Mouse (Mus musculus): Measurements from ENCODE around the gene Coil. TPM values are rescaled to one million over a fixed set of nuclear protein-coding genes. Genes with fewer than 3 reads are reported as not detected.

Coil gene
- polyA plus RNA-seq, 1 experiment = 14.7 TPM

DNA sequence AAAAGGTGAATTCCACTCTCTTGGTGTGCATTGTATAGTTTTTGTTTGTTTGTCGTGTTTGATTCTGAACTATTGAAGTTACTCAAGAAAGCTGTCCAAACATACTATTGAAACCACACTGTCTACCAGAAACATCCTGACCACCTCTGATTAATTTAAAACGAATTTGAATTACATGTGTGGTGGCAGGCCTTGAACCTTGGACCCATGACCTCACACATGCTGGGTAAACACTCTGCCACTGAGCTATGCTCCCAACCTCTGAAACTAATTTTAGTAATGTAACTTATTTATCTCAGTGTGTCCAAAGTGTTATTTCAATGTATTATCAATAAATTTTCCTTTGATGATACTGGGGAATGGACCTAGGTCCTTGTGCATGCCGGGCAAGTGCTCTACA, 37.5 kb downstream of the Coil start:
- H3K27me3 ChIP-seq (ENCODE audit: control insufficient read depth, insufficient read depth, low read length) = no peaks in the 10 kb centered on the region
- no peak for DNase-seq
- TF ChIP-seq POLR2A (IDR thresholded peaks at IDR 0.05; ENCODE audit: control insufficient read depth, extremely low read depth, insufficient read depth, low read length, poor library complexity) (no peak), CTCF (IDR thresholded peaks at IDR 0.05; ENCODE audit: borderline replicate concordance, control insufficient read depth, extremely low read depth, insufficient read depth, low read length, poor library complexity) (no peak)
- H3K4me3 ChIP-seq (ENCODE audit: control insufficient read depth, insufficient read depth, low read length) = no peak overlapping the region
- peaks cover 65% of the 10 kb centered on the region for H3K36me3 ChIP-seq (ENCODE audit: control insufficient read depth, insufficient read depth, low read length)
- no peak overlapping the region for H3K27ac ChIP-seq (ENCODE audit: control insufficient read depth, insufficient read depth, low read length)
- 94% methylated on average over 3 of the region's 3 CpGs for WGBS
- H3K4me1 ChIP-seq (replicated peaks; ENCODE audit: control insufficient read depth, insufficient read depth, low read length) = peaks cover 15% of the 10 kb centered on the region

DNA sequence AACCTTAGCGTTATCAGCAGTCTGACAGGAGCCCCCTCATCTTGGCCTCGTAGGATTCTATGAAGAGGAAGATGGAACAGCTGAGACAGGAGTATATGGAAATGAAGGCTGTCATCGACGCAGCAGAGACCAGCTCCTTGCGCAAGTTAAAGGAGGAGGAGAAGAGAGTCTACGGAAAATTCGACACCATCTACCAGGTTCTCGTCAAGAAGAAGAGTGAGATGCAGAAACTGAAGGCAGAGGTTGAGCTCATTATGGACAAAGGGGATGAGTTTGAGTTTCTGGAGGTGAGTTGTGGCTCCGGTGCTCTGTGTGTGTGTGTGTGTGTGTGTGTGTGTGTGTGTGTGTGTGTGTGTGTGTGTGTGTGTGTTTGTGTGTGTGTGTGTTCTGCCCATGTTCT, 39.0 kb downstream of the Coil start:
- 95% methylated on average over 9 of the region's 9 CpGs for WGBS
- H3K4me1 ChIP-seq (replicated peaks; ENCODE audit: control insufficient read depth, insufficient read depth, low read length) = peaks cover 2% of the 10 kb centered on the region; the same call in 1 of the 2 replicates
- H3K4me3 ChIP-seq (ENCODE audit: control insufficient read depth, insufficient read depth, low read length) = no peak overlapping the region
- no peak overlapping the region for H3K27ac ChIP-seq (ENCODE audit: control insufficient read depth, insufficient read depth, low read length)
- H3K36me3 ChIP-seq (ENCODE audit: control insufficient read depth, insufficient read depth, low read length) = peaks cover 78% of the 10 kb centered on the region
- TF ChIP-seq POLR2A (IDR thresholded peaks at IDR 0.05; ENCODE audit: control insufficient read depth, extremely low read depth, insufficient read depth, low read length, poor library complexity) (no peak), CTCF (IDR thresholded peaks at IDR 0.05; ENCODE audit: borderline replicate concordance, control insufficient read depth, extremely low read depth, insufficient read depth, low read length, poor library complexity) (no peak)
- no peaks in the 10 kb centered on the region for H3K27me3 ChIP-seq (ENCODE audit: control insufficient read depth, insufficient read depth, low read length)
- no peak for DNase-seq

DNA sequence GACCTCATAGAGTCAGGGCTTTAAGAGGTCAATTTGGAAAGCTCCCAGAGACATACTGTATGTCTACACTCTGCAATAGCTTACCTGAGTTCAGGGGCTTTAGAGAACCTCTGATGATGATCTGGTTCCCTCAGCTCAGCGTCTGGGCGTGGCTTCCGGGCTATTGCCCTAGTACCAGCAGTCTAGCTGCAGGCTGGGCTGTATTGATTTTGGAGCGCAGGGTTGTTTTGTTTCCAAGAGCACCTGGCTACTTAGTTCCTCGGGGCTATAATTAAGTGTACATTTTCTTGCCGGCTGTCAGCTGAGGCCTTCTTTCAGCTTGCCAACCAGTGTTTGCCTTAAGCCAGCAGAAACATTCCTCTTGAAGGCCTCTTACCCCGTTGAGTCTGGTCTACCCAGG, 39.4 kb downstream of the Coil start:
- Histone ChIP-seq H3K27ac (ENCODE audit: control insufficient read depth, insufficient read depth, low read length) (no peak overlapping the region), H3K4me1 (replicated peaks; ENCODE audit: control insufficient read depth, insufficient read depth, low read length) (peaks cover under 1% of the 10 kb centered on the region; the same call in 1 of the 2 replicates), H3K36me3 (ENCODE audit: control insufficient read depth, insufficient read depth, low read length) (peaks cover 78% of the 10 kb centered on the region), H3K4me3 (ENCODE audit: control insufficient read depth, insufficient read depth, low read length) (no peak overlapping the region), H3K27me3 (ENCODE audit: control insufficient read depth, insufficient read depth, low read length) (no peaks in the 10 kb centered on the region)
- TF ChIP-seq CTCF (IDR thresholded peaks at IDR 0.05; ENCODE audit: borderline replicate concordance, control insufficient read depth, extremely low read depth, insufficient read depth, low read length, poor library complexity) = no peak
- no peak for TF ChIP-seq POLR2A (IDR thresholded peaks at IDR 0.05; ENCODE audit: control insufficient read depth, extremely low read depth, insufficient read depth, low read length, poor library complexity)
- 95% methylated on average over 7 of the region's 7 CpGs for WGBS
- no peak for DNase-seq

DNA sequence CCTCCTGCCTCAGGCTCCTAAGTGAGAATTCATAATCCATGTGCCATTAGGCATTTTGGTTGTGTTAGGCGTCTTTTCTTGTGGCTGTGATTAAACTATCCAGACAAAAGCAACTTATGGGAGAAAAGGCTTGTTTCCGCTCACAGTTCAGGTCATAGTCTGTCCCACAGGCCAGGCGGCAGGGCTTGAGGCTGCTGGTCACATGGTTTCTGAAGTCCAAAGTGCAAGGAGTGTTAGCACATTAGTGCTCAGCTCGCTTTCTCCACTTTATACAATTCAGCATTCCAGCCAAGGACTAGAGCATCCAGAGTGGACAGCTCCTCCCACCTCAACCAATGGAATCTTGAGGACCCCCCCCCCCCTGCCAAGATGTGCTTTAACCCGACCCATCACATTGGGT, 42.2 kb downstream of the Coil start:
- no peaks in the 10 kb centered on the region for H3K4me1 ChIP-seq (replicated peaks; ENCODE audit: control insufficient read depth, insufficient read depth, low read length)
- DNase-seq = no peak
- H3K27ac ChIP-seq (ENCODE audit: control insufficient read depth, insufficient read depth, low read length) = no peak overlapping the region
- H3K36me3 ChIP-seq (ENCODE audit: control insufficient read depth, insufficient read depth, low read length) = peaks cover 74% of the 10 kb centered on the region
- H3K27me3 ChIP-seq (ENCODE audit: control insufficient read depth, insufficient read depth, low read length) = no peaks in the 10 kb centered on the region
- no peak overlapping the region for H3K4me3 ChIP-seq (ENCODE audit: control insufficient read depth, insufficient read depth, low read length)
- 94% methylated on average over 5 of the region's 5 CpGs for WGBS
- TF ChIP-seq CTCF (IDR thresholded peaks at IDR 0.05; ENCODE audit: borderline replicate concordance, control insufficient read depth, extremely low read depth, insufficient read depth, low read length, poor library complexity) = no peak
- no peak for TF ChIP-seq POLR2A (IDR thresholded peaks at IDR 0.05; ENCODE audit: control insufficient read depth, extremely low read depth, insufficient read depth, low read length, poor library complexity)

DNA sequence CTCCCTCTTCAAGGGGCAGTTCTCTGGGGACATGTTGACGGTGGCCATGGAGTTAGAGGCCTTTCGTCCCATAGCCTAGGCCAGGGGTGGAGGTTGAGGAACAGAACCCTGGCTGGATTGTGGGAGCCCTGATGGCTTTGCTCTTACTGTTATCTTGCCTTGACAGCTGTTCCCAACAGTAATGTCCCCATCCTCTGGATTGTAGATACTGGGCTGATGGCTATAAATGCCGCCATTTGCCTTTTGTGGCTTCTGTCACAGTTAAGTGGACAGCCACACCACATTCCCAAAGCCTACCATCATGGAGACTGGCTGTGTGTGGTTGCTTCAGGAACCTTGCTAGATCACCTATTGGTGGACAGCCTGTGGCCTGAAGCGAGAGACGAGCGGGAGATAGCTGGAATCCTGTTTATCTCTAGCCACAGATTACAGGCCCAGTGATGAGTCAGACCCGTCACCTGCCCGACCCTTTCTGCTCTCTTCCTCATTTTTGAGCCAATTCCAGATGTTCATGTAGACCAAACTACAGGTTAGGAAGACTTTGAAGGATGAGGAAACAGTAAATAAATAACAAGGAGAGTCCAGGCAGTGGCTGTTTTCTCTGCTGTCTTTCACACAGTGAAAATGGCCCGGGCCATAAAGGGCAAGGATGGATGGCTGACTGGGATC, 47.6 kb downstream of the Coil start:
- peaks cover 47% of the 10 kb centered on the region for H3K36me3 ChIP-seq (ENCODE audit: control insufficient read depth, insufficient read depth, low read length)
- WGBS = 95% methylated on average over 9 of the region's 9 CpGs
- no peak overlapping the region for H3K4me3 ChIP-seq (ENCODE audit: control insufficient read depth, insufficient read depth, low read length)
- H3K4me1 ChIP-seq (replicated peaks; ENCODE audit: control insufficient read depth, insufficient read depth, low read length) = 0 out of 2 replicates have a peak, but pooled peaks cover 3% of the 10 kb centered on the region
- TF ChIP-seq POLR2A (IDR thresholded peaks at IDR 0.05; ENCODE audit: control insufficient read depth, extremely low read depth, insufficient read depth, low read length, poor library complexity) = no peak
- no peak for TF ChIP-seq CTCF (IDR thresholded peaks at IDR 0.05; ENCODE audit: borderline replicate concordance, control insufficient read depth, extremely low read depth, insufficient read depth, low read length, poor library complexity)
- DNase-seq = no peak
- no peaks in the 10 kb centered on the region for H3K27me3 ChIP-seq (ENCODE audit: control insufficient read depth, insufficient read depth, low read length)
- H3K27ac ChIP-seq (ENCODE audit: control insufficient read depth, insufficient read depth, low read length) = no peak overlapping the region

DNA sequence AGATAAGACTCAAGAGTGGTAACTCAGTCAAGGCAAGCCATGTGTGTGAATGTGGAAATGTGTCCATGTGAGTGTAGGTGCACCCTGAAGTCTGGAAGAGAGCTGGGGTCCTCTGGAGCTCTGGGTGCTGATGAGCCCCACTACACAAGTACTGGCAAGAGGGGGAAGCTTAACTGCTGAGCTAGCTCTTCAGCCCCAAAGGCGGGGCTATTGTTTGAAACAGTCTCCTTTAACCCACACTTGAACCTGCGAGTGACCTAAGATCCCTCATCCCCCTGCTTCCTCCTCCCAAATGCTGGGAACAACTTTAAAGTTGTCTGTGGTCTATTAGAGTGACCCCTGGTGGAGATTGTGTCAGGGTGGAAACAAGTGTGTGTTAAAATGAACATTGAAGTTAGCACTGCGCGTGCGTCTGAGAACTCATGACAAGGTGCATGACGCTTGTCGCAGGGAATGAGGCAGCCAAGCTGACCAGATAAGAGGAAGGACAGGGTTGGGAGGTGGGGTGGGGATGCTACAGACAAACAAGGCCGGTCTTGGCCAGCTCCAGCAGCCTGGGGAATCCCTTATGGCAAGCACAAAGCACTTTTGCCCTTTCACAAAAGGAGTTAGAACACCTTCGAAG, 50.7 kb downstream of the Coil start:
- 92% methylated on average over 9 of the region's 9 CpGs for WGBS
- TF ChIP-seq POLR2A (IDR thresholded peaks at IDR 0.05; ENCODE audit: control insufficient read depth, extremely low read depth, insufficient read depth, low read length, poor library complexity) (no peak), CTCF (IDR thresholded peaks at IDR 0.05; ENCODE audit: borderline replicate concordance, control insufficient read depth, extremely low read depth, insufficient read depth, low read length, poor library complexity) (no peak)
- no peak overlapping the region for H3K4me3 ChIP-seq (ENCODE audit: control insufficient read depth, insufficient read depth, low read length)
- DNase-seq = no peak
- H3K27ac ChIP-seq (ENCODE audit: control insufficient read depth, insufficient read depth, low read length) = no peak overlapping the region
- H3K4me1 ChIP-seq (replicated peaks; ENCODE audit: control insufficient read depth, insufficient read depth, low read length) = peaks cover 9% of the 10 kb centered on the region
- peaks cover 29% of the 10 kb centered on the region for H3K36me3 ChIP-seq (ENCODE audit: control insufficient read depth, insufficient read depth, low read length)
- H3K27me3 ChIP-seq (ENCODE audit: control insufficient read depth, insufficient read depth, low read length) = no peaks in the 10 kb centered on the region

All from thymus, adult 2 months (tissue).